Mouse (Mus musculus): ENCODE measurements around the gene Gpr176.

DNA sequence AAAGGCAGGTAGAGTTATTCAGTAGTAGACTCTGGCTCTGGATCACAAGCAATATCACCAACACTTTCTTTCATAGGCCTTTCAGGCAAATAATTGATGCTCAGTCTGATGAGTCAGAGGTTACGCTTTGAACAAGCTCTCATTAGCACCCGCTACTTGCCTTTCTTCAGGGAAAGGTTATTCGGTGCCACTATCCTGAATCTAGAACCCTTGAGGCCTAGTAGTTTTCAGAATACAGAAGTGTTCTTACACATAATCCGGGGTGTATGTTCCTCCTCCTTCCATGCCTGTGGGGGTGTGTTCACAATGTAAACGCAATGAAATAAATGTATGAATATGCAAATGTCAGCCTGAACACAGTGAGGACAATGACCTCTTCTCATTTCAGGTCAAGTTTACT lies 16.9 kb upstream of the Gpr176 start:
- TF ChIP-seq CTCF (IDR thresholded peaks at IDR 0.05; ENCODE audit: control insufficient read depth, insufficient read depth, insufficient read length) (no peak), MAX (IDR thresholded peaks at IDR 0.05) (no peak), CEBPB (IDR thresholded peaks at IDR 0.05; ENCODE audit: low read depth) (no peak), USF1 (IDR thresholded peaks at IDR 0.05; ENCODE audit: low read depth) (no peak), FOSL1 (IDR thresholded peaks at IDR 0.05; ENCODE audit: insufficient read depth, low read length, poor library complexity, severe bottlenecking) (no peak), MYOG (IDR thresholded peaks at IDR 0.05; ENCODE audit: control insufficient read depth, extremely low read depth, insufficient read length) (no peak), MYOD1 (IDR thresholded peaks at IDR 0.05; ENCODE audit: control insufficient read depth, insufficient read length, low read depth) (no peak)

Data from C2C12 (cell line).